Mouse (Mus musculus) lung, postnatal 0 days (tissue): ENCODE data around the gene Sox6.

Experiments used
- CTCF ChIP-seq: IDR thresholded peaks from 2 replicates; pipeline ENCODE4 v1.5.1; 2016; ENCODE audit warnings: antibody characterized with exemption, mild to moderate bottlenecking
- EP300 ChIP-seq: IDR thresholded peaks from 2 replicates; pipeline ENCODE4 v1.6.1; 2016; ENCODE audit warnings: antibody characterized with exemption, mild to moderate bottlenecking, control low read depth

GRCm38 (mm10) chr7:115941766-115942165, 96.8 kb downstream of the Sox6 start:
- TF ChIP-seq CTCF (no peak), EP300 (no peak)
